Mouse (Mus musculus) CD4-positive, CD25-positive, alpha-beta regulatory T cell, adult 4 months (primary cell): ENCODE measurements around the gene Htt. TPM values are rescaled to one million over a fixed set of nuclear protein-coding genes. Genes with fewer than 3 reads are reported as not detected.
A peak's percentile ranks its signal among the peaks of the same experiment; 100 is the strongest.

ENCODE experiments used
- ATAC-seq: one replicate; pipeline ENCODE4 v1.8.0; 2017
- polyA plus RNA-seq, 2 experiments: library from polyadenylated mRNA; unstranded; fragments of 100-300 nt; shearing (Covaris generic); gene quantifications; one replicate each; pipeline ENCODE4 v1.2.1; 2017

Htt gene
- polyA plus RNA-seq, 2 experiments from 2014 or later: 21.0 to 23.9 TPM

DNA sequence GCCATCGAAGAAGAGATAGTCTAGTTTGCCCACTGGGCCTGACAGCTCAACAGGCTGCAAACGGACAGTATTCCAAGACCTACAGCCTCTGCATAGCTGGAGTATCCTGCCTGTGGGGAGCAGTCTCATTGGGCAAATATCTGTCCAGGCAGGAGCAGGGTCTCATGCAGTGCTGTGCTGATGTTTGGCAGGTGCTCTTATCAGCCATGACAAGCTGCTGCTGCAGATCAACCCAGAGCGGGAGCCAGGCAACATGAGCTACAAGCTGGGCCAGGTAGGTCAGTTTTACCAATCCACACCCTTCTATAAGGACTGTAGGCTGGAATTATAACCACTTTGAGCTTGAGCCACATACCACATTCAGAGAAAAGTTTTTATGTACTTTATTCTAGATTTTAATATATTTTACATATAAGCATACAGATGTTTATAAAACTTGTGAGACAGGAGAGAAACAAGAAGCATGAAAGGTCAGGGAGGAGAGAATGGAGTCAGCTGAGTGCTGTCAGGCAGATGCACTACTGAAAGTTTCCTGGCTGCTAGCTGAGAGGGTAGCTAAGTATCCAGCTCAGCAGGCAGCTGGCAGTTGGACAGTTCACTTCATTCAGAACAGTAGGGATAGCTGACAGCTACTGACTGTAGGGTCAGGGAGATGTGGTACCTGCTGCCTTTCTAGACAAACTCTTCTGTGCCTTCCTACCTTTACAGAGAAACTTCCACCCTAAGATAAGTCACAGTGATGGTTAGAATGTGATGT, 135.3 kb downstream of the Htt start:
- no peak for ATAC-seq

DNA sequence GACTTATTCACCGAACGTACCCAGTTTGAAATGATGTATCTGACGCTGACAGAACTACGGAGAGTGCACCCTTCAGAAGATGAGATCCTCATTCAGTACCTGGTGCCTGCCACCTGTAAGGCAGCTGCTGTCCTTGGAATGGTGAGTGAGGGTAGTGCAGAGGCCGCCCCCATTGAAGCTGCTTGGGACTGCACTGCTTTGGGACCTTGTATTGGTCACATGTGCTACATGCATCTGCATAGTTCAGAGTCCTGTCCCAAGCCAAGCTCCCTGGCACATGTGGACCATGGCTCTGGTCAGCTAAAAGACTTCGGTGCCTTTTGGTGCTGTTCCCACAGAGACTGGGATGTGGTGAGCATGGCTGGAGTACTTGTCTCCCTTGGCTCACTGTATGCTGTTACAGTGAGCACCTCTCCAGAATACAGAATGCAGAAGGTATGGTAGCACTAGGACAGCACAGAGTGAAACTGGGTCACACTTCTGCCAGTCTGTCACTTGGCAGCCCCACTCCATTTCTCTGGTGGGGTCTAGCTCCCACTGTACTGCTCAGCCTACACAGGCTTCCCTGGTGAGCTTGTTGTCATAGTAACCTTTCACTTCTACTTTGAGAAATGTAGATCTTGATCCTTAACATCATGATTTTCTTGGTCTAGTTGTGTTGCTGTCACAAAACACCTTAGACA, 138.4 kb downstream of the Htt start:
- no peak for ATAC-seq

DNA sequence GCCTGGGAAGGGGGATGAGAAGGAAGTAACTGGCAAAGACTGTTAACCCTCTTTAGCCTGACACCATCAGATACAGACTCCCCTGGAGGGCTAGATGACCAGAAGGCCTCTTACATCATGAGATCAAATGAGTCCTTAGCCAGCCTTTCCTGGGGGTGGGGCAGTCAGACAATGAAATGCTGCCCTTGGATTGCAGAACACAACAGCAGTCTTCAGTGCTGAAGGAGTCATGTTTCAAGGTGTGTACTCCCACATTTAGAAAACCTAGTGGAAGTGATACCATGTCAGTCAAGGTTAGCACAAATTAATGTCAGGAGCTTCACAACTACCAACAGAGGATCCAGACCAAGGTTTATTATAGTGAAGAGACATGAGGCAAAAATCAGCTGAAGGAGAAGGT, 140.8 kb downstream of the Htt start:
- ATAC-seq: no peak

DNA sequence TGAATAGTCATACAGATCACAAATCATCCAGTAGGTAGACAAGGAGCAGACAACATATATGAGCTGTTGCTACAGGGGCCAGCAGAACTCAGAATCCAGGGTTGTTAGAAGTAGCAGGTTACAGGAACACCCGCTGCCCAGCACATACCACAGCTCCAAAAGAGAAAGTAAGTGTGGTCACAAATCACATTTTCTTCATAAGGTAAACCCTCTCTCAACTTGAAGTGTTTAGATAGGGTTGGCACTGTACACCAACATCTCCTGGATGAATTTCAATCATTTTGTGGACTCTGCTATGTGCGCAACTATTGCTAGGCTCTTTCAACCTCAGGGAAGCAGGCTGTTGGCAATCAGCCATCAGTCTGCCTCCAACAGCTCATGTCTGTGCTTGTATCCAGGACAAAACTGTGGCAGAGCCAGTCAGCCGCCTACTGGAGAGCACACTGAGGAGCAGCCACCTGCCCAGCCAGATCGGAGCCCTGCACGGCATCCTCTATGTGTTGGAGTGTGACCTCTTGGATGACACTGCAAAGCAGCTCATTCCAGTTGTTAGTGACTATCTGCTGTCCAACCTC, 141.4 kb downstream of the Htt start:
- no peak for ATAC-seq

DNA sequence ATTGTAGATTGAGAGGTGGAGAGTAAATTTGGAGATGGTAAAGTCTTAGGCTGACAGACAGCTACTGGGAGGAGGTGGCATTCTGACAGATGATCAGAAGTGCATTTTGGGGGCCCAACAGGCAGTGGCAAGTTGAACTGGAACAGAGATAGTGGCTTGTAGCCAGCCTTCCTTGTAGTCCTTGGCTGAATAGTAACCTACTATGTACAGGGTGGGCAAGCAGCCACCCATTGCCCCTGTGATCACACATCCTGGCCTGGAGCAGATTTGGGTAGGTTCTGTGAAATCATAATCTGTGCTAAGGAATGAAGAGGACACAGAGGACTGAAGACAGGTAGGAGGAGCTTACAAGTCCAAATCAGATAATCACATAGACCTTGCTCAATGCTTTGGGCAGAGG, 142.9 kb downstream of the Htt start:
- ATAC-seq: no peak

DNA sequence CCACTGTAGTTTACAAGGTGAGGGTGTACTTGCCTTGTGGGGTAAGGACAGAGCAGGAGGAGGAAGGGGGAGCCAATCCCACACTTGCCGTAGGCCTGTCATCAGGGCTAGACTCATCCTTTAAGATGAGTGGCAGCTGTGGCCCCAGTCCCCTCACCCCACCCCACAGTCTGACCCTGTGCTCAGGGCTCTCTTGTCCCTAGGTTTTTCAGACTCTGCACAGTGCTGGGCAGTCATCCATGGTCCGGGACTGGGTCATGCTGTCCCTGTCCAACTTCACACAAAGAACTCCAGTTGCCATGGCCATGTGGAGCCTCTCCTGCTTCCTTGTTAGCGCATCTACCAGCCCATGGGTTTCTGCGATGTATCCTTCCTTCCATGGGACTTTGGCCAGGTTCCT, 145.7 kb downstream of the Htt start:
- ATAC-seq: no peak

DNA sequence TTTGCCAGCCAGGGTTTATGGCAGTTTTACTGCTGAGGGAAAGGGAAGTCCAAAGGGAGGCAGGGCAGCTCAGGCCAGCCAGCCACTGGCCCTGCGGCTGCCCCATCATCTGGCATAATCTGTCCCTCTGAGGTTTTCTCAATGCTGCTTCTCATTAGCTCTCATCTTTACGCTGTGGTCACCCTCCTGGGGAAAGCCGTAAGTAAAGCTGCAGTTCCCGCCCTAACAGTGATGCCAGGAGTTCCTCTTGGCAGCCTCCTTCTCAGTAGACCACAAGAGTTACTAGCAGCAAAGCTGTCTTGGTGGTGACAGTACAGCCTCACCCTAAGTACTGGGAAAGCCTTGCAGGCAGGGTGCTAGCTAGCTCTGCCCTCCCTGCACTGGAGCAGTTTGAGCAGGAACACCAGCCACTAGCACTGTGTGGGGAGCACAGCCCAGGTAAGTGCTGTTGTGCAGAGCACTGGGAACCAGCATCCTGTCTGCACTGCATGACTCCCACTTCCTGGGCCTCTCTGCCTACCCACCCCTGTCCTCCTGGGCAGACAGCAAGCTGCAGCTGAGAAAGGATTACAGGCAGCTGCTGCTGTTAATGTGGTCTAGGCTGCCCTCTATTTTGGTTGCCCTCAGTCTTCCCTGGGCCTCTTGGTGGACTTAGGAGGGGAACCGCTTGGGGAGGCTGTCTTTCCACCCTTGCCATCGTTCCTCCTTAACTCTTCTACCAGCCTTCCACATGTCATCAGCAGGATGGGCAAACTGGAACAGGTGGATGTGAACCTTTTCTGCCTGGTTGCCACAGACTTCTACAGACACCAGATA, 146.6 kb downstream of the Htt start, which contains the start of gene Msantd1:
Gene Msantd1 (plus strand): TSS at position 103 of the 816 bp plus-strand sequence.
- no peak for ATAC-seq

DNA sequence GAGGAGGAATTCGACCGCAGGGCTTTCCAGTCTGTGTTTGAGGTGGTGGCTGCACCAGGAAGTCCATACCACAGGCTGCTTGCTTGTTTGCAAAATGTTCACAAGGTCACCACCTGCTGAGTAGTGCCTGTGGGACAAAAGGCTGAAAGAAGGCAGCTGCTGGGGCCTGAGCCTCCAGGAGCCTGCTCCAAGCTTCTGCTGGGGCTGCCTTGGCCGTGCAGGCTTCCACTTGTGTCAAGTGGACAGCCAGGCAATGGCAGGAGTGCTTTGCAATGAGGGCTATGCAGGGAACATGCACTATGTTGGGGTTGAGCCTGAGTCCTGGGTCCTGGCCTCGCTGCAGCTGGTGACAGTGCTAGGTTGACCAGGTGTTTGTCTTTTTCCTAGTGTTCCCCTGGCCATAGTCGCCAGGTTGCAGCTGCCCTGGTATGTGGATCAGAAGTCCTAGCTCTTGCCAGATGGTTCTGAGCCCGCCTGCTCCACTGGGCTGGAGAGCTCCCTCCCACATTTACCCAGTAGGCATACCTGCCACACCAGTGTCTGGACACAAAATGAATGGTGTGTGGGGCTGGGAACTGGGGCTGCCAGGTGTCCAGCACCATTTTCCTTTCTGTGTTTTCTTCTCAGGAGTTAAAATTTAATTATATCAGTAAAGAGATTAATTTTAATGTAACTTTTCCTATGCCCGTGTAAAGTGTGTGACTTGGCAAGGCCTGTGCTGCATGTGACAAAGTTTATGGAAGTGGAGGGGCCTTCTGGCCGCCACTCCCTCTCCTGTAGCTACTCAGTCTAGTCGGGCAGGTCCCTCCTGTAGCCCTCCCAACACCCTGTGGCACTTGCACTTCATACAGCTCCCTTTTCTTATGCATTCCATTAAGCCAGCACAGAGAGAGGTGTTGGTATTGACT, 147.4 kb downstream of the Htt start:
- ATAC-seq: no peak

DNA sequence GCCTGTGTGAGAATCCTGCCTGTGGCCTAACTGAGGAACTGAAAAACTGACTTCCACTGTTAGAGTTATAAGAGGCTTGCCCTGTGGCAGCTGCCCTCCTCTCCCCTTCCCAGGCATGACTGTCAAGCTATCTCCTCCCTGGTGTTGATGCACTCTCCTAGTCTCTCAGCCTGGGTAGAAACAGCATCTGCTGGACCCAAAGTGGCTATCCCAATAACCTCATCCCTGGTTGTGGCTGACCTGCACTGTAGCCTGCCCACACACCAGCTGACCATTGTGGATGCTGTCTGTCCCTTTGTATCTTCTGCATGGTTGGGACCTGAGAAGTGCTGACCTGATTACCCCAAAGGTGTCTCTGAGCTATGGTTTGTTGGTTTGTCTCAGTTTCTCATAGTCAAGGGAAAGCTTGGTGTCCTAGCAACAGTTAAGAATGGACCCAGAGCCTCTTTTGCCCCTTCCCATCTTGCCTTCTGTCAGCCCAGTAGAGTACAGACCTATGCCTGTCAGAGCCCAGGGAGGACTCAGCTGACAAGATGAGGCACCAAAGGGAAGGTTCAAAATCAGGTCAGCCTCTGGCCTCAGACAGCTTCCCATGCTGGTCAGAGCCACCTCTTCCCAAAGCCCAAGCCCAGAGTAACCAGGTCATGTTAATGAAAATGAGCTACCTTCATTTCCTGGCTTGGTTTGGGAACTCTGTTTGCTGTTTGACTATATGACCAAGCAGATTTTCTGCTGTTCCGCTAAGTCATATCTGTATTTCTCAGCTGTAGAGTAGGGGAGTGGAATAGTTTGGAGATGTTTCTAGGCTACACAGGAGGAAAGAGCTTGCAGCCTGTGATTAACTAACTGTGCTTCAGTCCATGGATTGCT, 148.3 kb downstream of the Htt start:
- no peak for ATAC-seq

DNA sequence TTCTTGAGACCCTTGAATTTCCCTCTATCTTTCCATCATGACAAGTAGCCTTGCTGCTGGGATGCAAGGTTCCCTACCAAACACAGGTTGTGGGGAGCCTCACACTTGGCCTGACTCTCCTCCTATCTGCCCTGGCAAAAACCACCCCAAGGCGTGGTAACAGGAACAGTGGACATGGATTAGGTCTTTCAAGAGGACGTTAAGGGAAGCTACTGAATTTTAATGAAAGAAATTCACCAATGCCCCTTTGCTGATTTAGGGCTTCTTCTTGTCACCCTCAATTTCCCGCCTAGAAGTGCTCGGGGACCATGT, 148.9 kb downstream of the Htt start:
- ATAC-seq: no peak

DNA sequence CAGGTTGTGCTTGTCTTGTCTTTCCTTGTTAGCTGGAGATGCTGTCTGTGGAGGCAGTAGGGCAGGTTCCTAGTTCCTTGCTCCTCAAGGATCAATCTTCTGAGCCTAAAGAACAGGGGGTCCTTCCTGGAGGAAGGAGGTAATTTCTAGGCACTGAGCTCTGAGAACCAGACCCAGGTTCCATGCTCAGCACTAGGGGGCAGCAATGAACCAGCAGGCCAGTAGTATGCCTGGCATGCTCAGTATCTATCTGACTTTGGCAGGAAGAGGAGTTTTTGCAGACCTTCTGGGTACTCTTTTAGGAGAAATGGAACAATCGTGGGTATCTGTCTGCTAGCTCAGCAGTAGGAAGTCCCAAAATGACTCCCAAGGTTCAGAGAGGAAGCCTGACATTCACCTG, 154.3 kb downstream of the Htt start:
- peak; percentile 61 for ATAC-seq

DNA sequence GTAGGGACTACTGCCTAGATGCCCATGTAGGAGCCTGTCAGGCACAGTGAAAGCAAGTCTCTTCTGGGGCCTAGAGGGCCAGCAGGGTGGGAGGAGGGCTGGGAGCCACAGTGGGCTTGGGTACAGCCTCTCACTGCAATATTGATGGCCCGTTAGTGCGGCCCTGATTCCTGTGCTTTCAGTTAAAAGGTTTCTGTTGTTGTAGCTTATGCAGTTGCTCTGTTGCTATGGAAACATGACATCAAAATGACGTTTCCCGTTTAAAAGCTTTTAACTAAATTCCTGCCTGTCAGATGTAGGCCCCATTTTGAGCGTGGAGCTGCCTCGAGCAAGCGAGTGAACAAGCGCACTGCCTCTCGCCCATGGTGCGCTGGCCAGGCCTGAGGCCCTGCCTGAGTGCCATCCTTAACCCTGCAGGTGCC, 155.7 kb downstream of the Htt start:
- no peak for ATAC-seq

DNA sequence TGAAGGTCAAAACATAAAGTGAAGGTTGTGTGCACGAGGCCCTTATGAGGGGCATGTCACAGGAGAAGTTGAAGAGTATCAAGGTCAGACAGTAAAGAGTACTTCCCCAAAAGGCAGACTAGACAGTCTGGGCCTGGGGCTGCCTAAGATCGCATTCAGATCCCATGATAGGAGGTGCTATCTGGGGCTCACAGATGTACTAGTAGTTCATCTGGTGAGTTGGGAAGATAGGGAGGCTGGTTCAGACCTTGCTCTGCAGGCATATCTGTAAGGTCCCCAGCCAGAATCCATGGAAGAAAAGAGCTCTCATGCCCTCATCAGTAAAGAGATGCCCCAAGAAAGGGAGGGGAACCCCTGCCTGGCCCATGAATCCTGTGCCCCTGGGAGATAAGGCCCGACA, 157.2 kb downstream of the Htt start:
- ATAC-seq: no peak

DNA sequence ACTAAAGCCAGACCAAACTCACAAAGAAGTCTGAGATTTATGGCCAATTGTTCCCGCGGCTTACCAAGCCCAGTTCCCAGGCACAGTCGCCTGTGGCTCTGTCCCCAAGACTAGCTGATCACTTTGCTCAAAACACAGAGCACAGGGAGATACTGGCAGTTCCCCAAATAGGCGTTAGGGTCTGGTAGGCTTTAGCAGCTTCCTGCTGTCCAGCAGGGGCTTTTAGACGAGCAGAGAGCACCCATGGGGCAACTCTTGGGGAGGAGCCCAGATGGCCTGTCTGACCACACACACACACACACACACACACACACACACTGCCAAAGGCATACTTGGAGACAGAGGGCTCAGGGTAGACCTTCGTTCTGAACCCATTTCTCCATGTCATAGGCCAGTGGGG, 161.0 kb downstream of the Htt start:
- ATAC-seq: no peak

DNA sequence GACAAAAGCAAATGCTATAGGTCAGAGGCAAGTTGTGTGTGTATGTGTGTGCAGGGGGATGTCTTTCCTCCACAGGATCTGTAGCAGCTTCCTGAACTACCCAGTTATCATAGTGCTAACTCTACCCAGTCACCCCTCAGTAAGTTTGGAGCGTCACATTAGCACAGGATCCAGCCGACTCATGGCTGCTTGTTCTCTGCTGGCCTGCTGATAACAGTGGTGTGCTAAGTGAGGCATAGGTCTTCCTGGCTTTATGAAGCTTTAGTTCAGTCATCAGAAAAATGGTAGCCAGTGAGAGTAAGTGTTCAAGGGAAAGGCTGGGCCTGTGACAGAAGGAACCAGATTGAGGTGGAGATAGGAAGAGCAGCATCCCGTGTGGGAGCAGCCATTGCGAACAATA, 162.4 kb downstream of the Htt start:
- ATAC-seq: no peak

DNA sequence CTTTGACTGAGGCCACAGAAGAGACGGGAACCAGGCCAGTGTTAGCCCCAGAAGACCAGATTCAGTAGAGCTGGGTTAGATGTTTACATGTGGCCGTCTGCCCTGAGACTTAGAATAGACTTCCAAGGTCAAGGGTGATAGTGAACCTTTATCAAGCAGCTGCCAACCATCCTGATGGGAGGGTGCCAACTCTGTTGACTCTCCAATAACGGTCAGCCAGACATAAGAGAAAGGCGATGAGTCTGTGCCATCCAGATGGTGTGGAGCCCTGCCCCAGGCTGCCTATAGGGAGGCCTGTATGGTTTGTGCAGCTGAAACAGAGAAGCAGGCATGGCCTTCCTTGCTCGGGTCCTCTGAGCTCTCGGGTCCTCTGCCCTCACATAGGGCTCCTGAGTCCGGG, 163.0 kb downstream of the Htt start:
- ATAC-seq: no peak

DNA sequence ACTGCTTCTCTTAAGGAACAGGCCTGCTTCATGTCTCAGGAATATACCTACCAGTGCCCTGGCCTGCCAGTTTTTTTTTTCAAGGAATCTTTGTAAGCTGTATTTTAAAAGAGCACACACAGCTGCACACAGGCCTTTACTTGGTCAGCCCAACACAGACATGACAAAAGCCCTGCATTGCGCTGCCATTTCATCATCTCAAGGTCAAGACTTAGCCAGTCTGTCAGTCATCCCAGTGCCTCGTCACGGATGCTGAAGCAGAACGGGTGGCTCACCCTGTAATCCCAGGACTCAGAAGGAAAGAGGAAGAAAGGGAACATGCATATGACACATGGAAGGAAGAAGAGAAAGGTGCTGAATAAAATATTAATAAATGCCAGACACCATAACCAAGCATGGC, 166.1 kb downstream of the Htt start:
- ATAC-seq: no peak

DNA sequence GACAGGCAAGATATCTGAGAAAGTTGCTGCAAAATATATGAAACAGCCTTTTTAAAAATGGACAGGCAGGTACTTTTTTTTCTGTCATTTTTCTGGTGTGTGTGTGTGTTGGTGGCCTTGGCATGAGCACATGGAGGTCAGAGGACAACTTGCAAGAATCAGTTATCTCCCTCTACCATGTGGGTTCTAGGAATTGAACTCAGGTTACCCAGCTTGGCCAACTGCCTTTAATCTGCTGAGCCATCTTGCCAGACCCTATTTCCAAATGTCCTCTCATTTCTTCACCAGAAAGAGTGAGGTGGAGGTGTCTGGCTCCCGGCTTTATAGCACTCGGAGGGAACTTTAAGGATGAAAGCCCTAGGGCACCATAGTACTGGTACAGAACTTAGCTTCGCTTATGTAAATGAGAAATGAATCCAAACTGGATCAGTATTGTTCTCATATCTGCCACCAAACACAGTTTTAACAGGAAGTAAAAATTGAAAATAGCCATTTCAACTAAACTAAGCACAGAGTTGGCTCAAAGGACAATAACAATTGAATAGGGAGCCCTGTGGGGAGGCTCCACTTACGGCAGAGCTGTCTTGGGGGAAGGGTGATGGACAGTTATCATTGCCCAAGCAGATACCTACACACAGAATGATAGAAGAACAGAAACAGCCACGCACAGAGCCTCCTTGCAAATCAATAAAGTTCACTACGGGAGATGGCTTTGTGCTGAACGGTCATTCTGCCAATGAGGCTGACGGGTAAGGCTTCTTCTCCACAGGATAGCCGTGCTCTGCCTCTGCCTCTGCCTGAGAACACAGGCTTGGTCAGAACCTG, 168.8 kb downstream of the Htt start:
- ATAC-seq: no peak

DNA sequence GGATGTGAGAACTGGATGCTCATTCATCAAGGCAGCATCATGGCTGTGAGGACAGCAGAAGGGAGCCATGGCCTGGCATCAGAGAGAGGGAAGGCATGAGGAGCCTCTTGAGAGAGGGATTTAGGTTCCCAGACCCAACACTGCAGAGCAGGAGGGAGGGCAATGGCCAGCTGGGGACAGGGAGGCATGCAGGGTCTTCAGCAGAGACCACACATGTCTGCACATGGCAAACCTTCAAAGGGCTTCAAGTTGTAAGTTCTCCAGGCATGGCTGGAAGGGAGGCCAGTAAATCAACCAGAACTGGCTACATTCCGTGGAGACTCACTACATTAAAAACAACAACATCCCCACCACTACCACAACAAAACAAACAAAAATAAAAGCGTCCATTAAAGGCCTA, 169.6 kb downstream of the Htt start:
- no peak for ATAC-seq
